Mouse (Mus musculus): ENCODE data around the gene Zfp677.
A peak's percentile ranks its signal among the peaks of the same experiment; 100 is the strongest.

- TF ChIP-seq POLR2A (IDR thresholded peaks at IDR 0.05; ENCODE audit: control insufficient read depth, extremely low read depth, insufficient read depth, low read length, poor library complexity) (no peak), CTCF (IDR thresholded peaks at IDR 0.05; ENCODE audit: borderline replicate concordance, control insufficient read depth, extremely low read depth, insufficient read depth, low read length, poor library complexity) (peak; percentile 58; the same call in 1 of the 2 replicates)
Measured at GRCm38 (mm10) chr17:21383391-21384056, at the start of gene Zfp677.
